Mouse (Mus musculus): ENCODE results near the gene Hormad1.

- no peak for TF ChIP-seq CTCF (conservative IDR thresholded peaks at IDR 0.05; ENCODE audit: low read length)
- TF ChIP-seq POU5F1 (IDR thresholded peaks at IDR 0.05; ENCODE audit: borderline replicate concordance, low read length) = no peak
- TF ChIP-seq NANOG (IDR thresholded peaks at IDR 0.05; ENCODE audit: borderline replicate concordance, low read length) = no peak
These were observed 68.3 kb downstream of the Hormad1 start for GRCm38 (mm10) chr3:95627763-95628162.

All from E14TG2a.4 (cell line).